Mouse (Mus musculus): ENCODE measurements at regions not wholly inside any gene's neighbourhood (a gene's known extent, or its start where the extent isn't known, plus 50 kb on each side); places are given as distances from the start of the nearest gene placed in this dataset.

GRCm38 (mm10) chr7:111164276-111164675, 81.4 kb upstream of the Eif4g2 start:
- TF ChIP-seq POLR2A (IDR thresholded peaks at IDR 0.05; ENCODE audit: control insufficient read depth, extremely low read depth, insufficient read depth, low read length, poor library complexity) (no peak), CTCF (IDR thresholded peaks at IDR 0.05; ENCODE audit: borderline replicate concordance, control insufficient read depth, extremely low read depth, insufficient read depth, low read length, poor library complexity) (no peak)

All from thymus, adult 2 months (tissue).